In genomic region chr4:140555273-140555672, GRCm38 (mm10) we compare ENCODE assay signal across 9 mouse cellular contexts.
DNase-seq lines count a peak whose midpoint lies in the region; ATAC-seq and TF ChIP-seq lines count a peak whose summit lies in the region.
"Had no signal": no experiment of that assay in that cellular context is flagged by ENCODE, and none has a peak within 500 bp of the region (broad histone marks: within the 10 kb centered on the region; RNA-seq: fewer than 3 reads in every experiment).

No protein-coding gene starts in this region.

- peak; percentile 84 for TF ChIP-seq CTCF in bone marrow macrophage, adult 2 months (IDR thresholded peaks at IDR 0.05; ENCODE audit: low read depth, low read length)
- peak; percentile 87 for TF ChIP-seq CTCF in intestine, postnatal 0 days (IDR thresholded peaks at IDR 0.05; ENCODE audit: low read depth)

- H3K27me3 ChIP-seq in kidney, embryonic 15.5 days: no peaks in the 10 kb centered on the region
- H3K27me3 ChIP-seq in forebrain, embryonic 12.5 days: no peaks in the 10 kb centered on the region
- no peaks in the 10 kb centered on the region for H3K27me3 ChIP-seq in intestine, postnatal 0 days (replicated peaks; ENCODE audit: control insufficient read depth, insufficient read depth, low read length)
- H3K27me3 ChIP-seq in limb, embryonic 11.5 days (ENCODE audit: control insufficient read depth, insufficient read depth, low read length): no peaks in the 10 kb centered on the region
- H3K27me3 ChIP-seq: embryonic facial prominence, embryonic 12.5 days had no signal

- no peak overlapping the region for H3K4me2 ChIP-seq in kidney, embryonic 15.5 days
- no peak overlapping the region for H3K4me2 ChIP-seq in forebrain, embryonic 12.5 days
- no peak overlapping the region for H3K4me2 ChIP-seq in intestine, postnatal 0 days (replicated peaks; ENCODE audit: low read depth)
- no peak overlapping the region for H3K4me2 ChIP-seq in limb, embryonic 11.5 days (ENCODE audit: low read depth, severe bottlenecking)
- H3K4me2 ChIP-seq: embryonic facial prominence, embryonic 12.5 days had no signal

- no peak overlapping the region for H3K27ac ChIP-seq in kidney, embryonic 15.5 days
- H3K27ac ChIP-seq in bone marrow macrophage, adult 2 months (ENCODE audit: insufficient read depth, low read depth, low read length): 0 out of 2 replicates have a peak overlapping the region, but pooled peaks have one; percentile 10
- H3K27ac ChIP-seq in forebrain, embryonic 12.5 days: no peak overlapping the region
- H3K27ac ChIP-seq in intestine, postnatal 0 days (ENCODE audit: low read depth, low read length): no peak overlapping the region
- H3K27ac ChIP-seq in limb, embryonic 11.5 days (replicated peaks; ENCODE audit: low read depth, low read length): no peak overlapping the region
- H3K27ac ChIP-seq: embryonic facial prominence, embryonic 12.5 days had no signal

- H3K9me3 ChIP-seq in kidney, embryonic 15.5 days (replicated peaks): no peaks in the 10 kb centered on the region
- H3K9me3 ChIP-seq in forebrain, embryonic 12.5 days: no peaks in the 10 kb centered on the region
- no peaks in the 10 kb centered on the region for H3K9me3 ChIP-seq in intestine, postnatal 0 days (ENCODE audit: control insufficient read depth)
- H3K9me3 ChIP-seq in limb, embryonic 11.5 days (ENCODE audit: control insufficient read depth, low read length): no peaks in the 10 kb centered on the region
- H3K9me3 ChIP-seq: embryonic facial prominence, embryonic 12.5 days had no signal

- TF ChIP-seq POLR2A in bone marrow macrophage, adult 2 months (IDR thresholded peaks at IDR 0.05; ENCODE audit: borderline replicate concordance, low read depth, low read length): no peak

- peak; percentile 31 for DNase-seq in kidney, adult 11 months
- DNase-seq in limb, embryonic 11.5 days (ENCODE audit: low spot score): peak; percentile 82
- peak; percentile 64 for DNase-seq in naive thymus-derived CD4-positive, alpha-beta T cell, adult 2 months (ENCODE audit: low read depth)
- DNase-seq in testis, postnatal 14 days (ENCODE audit: low spot score): peak; percentile 54

- ATAC-seq in kidney, embryonic 15.5 days (replicated peaks; ENCODE audit: low FRiP score): no peak
- peak; percentile 52; the same call in 1 of the 2 replicates for ATAC-seq in forebrain, embryonic 12.5 days (ENCODE audit: low FRiP score)
- no peak for ATAC-seq in intestine, postnatal 0 days
- no peak for ATAC-seq in limb, embryonic 11.5 days (ENCODE audit: insufficient number of reproducible peaks, low FRiP score, low TSS enrichment, low read depth)

- no peak overlapping the region for H3K9ac ChIP-seq in kidney, embryonic 15.5 days
- H3K9ac ChIP-seq in forebrain, embryonic 12.5 days: no peak overlapping the region
- H3K9ac ChIP-seq in intestine, postnatal 0 days (ENCODE audit: low read depth, low read length): no peak overlapping the region
- no peak overlapping the region for H3K9ac ChIP-seq in limb, embryonic 11.5 days (ENCODE audit: low read length)
- H3K9ac ChIP-seq: embryonic facial prominence, embryonic 12.5 days had no signal

- no peak overlapping the region for H3K4me3 ChIP-seq in kidney, embryonic 15.5 days (replicated peaks)
- H3K4me3 ChIP-seq in bone marrow macrophage, adult 2 months (ENCODE audit: insufficient read depth, low read length): no peak overlapping the region
- no peak overlapping the region for H3K4me3 ChIP-seq in forebrain, embryonic 12.5 days (replicated peaks)
- H3K4me3 ChIP-seq in intestine, postnatal 0 days (ENCODE audit: low read depth, low read length): no peak overlapping the region
- H3K4me3 ChIP-seq in limb, embryonic 11.5 days (ENCODE audit: low read depth, low read length): no peak overlapping the region
- H3K4me3 ChIP-seq: embryonic facial prominence, embryonic 12.5 days had no signal

- peaks cover 82% of the 10 kb centered on the region for H3K36me3 ChIP-seq in kidney, embryonic 15.5 days
- H3K36me3 ChIP-seq in forebrain, embryonic 12.5 days (replicated peaks): peaks cover 76% of the 10 kb centered on the region
- peaks cover 22% of the 10 kb centered on the region for H3K36me3 ChIP-seq in intestine, postnatal 0 days (ENCODE audit: control insufficient read depth, insufficient read depth)
- no peaks in the 10 kb centered on the region; the same call in 1 of the 2 replicates for H3K36me3 ChIP-seq in limb, embryonic 11.5 days (ENCODE audit: control insufficient read depth, insufficient read depth, low read length)

- H3K4me1 ChIP-seq in kidney, embryonic 15.5 days: 0 out of 2 replicates have a peak, but pooled peaks cover 1% of the 10 kb centered on the region
- peaks cover 15% of the 10 kb centered on the region for H3K4me1 ChIP-seq in bone marrow macrophage, adult 2 months (ENCODE audit: control insufficient read depth, insufficient read depth, low read length)
- no peaks in the 10 kb centered on the region for H3K4me1 ChIP-seq in forebrain, embryonic 12.5 days
- no peaks in the 10 kb centered on the region for H3K4me1 ChIP-seq in intestine, postnatal 0 days (replicated peaks; ENCODE audit: control insufficient read depth, insufficient read depth, low read length)
- no peaks in the 10 kb centered on the region for H3K4me1 ChIP-seq in limb, embryonic 11.5 days (ENCODE audit: control insufficient read depth, insufficient read depth, low read length)
- H3K4me1 ChIP-seq: embryonic facial prominence, embryonic 12.5 days had no signal

- 56% methylated on average over 7 of the region's 7 CpGs for WGBS in kidney, embryonic 15.5 days
- 51% methylated on average over 7 of the region's 7 CpGs for WGBS in forebrain, embryonic 12.5 days
- WGBS in intestine, postnatal 0 days: 55% methylated on average over 7 of the region's 7 CpGs
- WGBS in limb, embryonic 11.5 days: 54% methylated on average over 7 of the region's 7 CpGs

Comparison
In these comparisons a context has a peak if more than half of its experiments do, and no peak if none do; other contexts are left out.
1. DNase-seq: peak in every context shown above with its lines; median percentile 82 in limb, embryonic 11.5 days; 64 in naive thymus-derived CD4-positive, alpha-beta T cell, adult 2 months; 54 in testis, postnatal 14 days; 31 in kidney, adult 11 months.